Mouse (Mus musculus) testis, adult 2 months (tissue): Measurements from ENCODE around the gene Camkk2. TPM values are rescaled to one million over a fixed set of nuclear protein-coding genes. Genes with fewer than 3 reads are reported as not detected.
A peak's percentile ranks its signal among the peaks of the same experiment; 100 is the strongest.

Source experiments
- H3K27ac ChIP-seq: fragments of 200-500 bp; 2 replicates; pipeline ENCODE4 v1.5.1; 2012; ENCODE audit warnings: low read depth, low read length; ENCODE audit not compliant: control insufficient read depth, insufficient read depth
- H3K27me3 ChIP-seq: fragments of 200-500 bp; 2 replicates; pipeline ENCODE4 v1.6.1; 2012; ENCODE audit warnings: mild to moderate bottlenecking, low read length, moderate library complexity; ENCODE audit not compliant: control insufficient read depth, insufficient read depth
- H3K36me3 ChIP-seq: fragments of 200-500 bp; 2 replicates; pipeline ENCODE4 v1.6.1; 2012; ENCODE audit warnings: mild to moderate bottlenecking, low read length; ENCODE audit not compliant: control insufficient read depth, insufficient read depth
- H3K4me1 ChIP-seq: fragments of 200-500 bp; 2 replicates; pipeline ENCODE4 v1.6.1; 2012; ENCODE audit warnings: low read length; ENCODE audit not compliant: control insufficient read depth, insufficient read depth
- H3K4me3 ChIP-seq: fragments of 200-500 bp; 2 replicates; pipeline ENCODE4 v1.5.1; 2012; ENCODE audit warnings: low read depth, mild to moderate bottlenecking, low read length, moderate library complexity, mixed read lengths; ENCODE audit not compliant: control insufficient read depth
- CTCF ChIP-seq: fragments of 200-500 bp; IDR thresholded peaks from 2 replicates; pipeline ENCODE4 v1.5.1; 2012; ENCODE audit warnings: low read depth, mild to moderate bottlenecking, inconsistent platforms, low read length, moderate library complexity; ENCODE audit not compliant: control insufficient read depth, insufficient read depth, insufficient replicate concordance
- POLR2A ChIP-seq: fragments of 200-500 bp; IDR thresholded peaks from 2 replicates; pipeline ENCODE4 v1.6.1; 2012; ENCODE audit warnings: low read depth, mild to moderate bottlenecking, inconsistent platforms, low read length, moderate library complexity; ENCODE audit not compliant: control insufficient read depth
- polyA plus RNA-seq: library from polyadenylated mRNA; depleted of rRNA; stranded (reverse); fragments of >200 nt; gene quantifications from 2 replicates; pipeline ENCODE4 v1.2.3, GENCODE M21; 2012

Gene Camkk2
- polyA plus RNA-seq, 1 experiment, result 22.3 TPM

DNA sequence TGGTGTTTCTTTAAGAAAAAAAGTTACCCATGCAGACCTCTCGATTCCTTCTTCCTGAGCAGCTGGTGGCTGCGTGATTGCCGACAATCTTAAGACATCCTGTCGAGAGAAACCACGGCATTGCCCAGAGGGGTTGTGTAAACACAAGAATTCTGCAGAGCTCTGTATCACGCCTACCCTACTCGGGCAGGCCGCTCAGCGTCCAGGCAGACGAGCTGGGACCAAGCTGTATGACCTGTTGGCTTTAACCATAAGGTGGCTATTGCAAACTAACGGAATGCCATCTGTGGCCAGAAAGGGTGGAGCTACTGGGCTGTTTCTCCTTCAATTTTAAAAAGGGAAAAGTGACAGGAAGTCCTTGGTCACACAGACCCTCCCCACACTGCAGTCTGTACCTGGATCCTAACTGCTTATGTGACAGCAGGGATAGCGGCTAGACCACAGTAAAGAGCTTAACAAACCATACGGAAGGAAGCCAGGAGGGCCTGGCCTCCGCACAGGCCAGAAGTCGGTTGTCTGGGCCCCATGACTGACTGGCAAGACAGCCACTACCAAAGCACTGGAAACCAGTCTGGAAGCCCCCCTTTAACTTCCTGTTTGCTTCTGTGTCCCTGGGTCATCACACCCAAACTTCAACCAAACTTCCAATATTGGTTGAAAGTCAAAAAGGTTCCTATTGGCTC, 47.1 kb downstream of the Camkk2 start:
- TF ChIP-seq CTCF, result no peak
- TF ChIP-seq POLR2A, result no peak
- Histone ChIP-seq H3K36me3 (no peaks in the 10 kb centered on the region), H3K4me3 (no peak overlapping the region), H3K27ac (no peak overlapping the region), H3K4me1 (peaks cover 3% of the 10 kb centered on the region; the same call in 1 of the 2 replicates), H3K27me3 (no peaks in the 10 kb centered on the region)

DNA sequence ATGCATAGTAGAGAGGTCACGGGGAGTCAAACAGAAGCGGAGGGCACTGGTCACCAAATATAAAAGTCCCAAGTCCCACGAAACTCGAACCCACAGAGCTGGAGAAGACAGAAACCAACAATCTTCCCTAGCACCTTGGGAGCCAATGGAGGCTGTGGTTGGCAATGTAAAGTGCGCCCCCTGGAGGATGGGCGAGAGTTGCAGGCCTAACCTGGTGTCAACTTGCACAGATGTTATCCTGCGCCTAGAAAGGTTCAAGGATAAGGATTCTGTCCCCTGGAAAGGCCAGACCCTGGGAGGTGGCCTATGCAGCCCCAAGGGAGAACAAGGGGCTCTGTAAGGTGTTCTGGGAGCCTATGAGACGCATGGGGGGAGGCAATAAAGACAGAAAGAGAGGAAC, 47.9 kb downstream of the Camkk2 start:
- no peak overlapping the region for H3K27ac ChIP-seq
- no peaks in the 10 kb centered on the region for H3K36me3 ChIP-seq
- H3K4me1 ChIP-seq, result peaks cover 3% of the 10 kb centered on the region
- no peak overlapping the region for H3K4me3 ChIP-seq
- TF ChIP-seq POLR2A (no peak), CTCF (peak; percentile 90)
- no peaks in the 10 kb centered on the region for H3K27me3 ChIP-seq

DNA sequence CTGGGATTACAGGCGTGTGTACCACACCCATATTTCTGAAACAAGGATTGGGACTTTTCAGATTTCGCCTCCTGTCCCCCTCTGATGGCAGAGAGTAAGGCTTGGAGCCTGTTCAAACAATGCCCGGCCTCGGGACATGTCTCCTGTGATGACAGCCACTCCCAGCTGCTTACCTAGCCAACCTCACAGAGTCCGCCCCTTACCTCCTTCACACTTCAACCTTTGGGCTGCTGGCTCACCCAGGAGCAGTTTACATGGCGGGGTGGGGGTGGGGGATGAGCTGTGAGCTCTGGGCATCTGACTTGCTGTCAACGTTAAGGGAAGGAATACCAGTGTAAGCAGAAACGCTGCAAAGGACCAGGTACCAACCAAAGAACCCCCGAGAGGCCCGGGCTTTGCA, 48.4 kb downstream of the Camkk2 start:
- TF ChIP-seq POLR2A (no peak), CTCF (no peak)
- Histone ChIP-seq H3K4me3 (no peak overlapping the region), H3K27ac (no peak overlapping the region), H3K4me1 (peaks cover 6% of the 10 kb centered on the region), H3K36me3 (no peaks in the 10 kb centered on the region), H3K27me3 (no peaks in the 10 kb centered on the region)

DNA sequence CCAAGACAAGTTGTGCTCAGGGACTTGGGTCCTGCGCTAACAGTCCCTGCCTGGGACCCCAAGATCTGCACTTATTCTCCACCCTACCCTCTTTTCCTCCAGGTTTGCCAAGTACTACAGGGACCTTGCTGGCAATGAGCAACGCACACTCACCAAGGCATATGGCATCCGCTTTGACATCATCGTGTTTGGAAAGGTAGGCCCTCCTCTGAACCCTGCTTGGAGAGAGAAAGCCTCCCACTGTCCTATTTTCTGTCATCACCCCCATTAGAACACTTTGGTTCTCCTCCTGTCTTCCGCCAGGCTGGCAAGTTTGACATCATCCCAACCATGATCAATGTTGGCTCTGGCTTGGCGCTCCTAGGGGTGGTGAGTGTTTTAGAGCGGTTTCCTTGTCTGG, 52.1 kb downstream of the Camkk2 start:
- Histone ChIP-seq H3K4me1 (peaks cover 7% of the 10 kb centered on the region), H3K27ac (no peak overlapping the region), H3K27me3 (no peaks in the 10 kb centered on the region), H3K36me3 (no peaks in the 10 kb centered on the region), H3K4me3 (no peak overlapping the region)
- no peak for TF ChIP-seq POLR2A
- TF ChIP-seq CTCF, result no peak

DNA sequence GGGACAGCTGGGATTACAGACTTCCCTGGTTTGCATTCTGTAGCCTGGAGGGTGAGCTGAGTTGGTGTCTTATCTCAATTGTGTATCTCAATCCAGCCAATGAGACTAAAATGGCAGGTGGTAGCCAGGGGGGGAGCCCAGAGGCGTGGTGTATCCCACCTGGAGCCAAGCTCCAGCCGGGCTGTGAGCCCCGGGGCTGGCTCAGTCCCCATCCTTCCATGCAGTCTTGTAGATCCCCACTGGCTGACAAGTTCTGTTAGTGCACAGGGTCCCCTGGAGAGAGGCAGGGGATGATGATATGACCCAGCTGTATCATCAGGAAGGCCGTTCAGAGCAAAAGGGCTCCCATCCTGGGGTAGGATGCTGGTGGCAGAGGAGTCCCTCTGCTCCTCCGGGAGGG, 52.6 kb downstream of the Camkk2 start:
- H3K36me3 ChIP-seq, result no peaks in the 10 kb centered on the region
- no peaks in the 10 kb centered on the region for H3K27me3 ChIP-seq
- peaks cover 7% of the 10 kb centered on the region for H3K4me1 ChIP-seq
- no peak overlapping the region for H3K4me3 ChIP-seq
- no peak overlapping the region for H3K27ac ChIP-seq
- TF ChIP-seq CTCF (no peak), POLR2A (no peak)

DNA sequence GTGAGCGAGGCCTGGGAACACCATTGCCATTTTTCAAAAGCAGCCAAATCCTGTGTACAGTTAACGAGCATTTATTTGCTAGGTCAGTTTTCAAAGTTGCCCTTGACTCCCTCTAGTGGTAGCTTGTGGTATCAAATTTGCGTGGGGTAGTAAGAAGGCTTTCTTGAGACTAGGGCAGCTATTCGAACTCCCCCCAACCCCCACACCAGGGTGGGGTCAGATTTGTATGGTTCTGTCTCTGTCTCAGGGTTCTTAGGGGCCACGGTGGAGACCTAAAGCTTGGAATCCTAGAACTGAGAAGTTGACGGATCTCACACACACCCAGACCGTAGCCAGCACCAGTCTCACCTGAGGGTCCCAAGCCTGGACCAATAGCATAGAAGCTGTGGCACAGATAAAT, 53.1 kb downstream of the Camkk2 start:
- H3K4me3 ChIP-seq, result no peak overlapping the region
- peaks cover 7% of the 10 kb centered on the region for H3K4me1 ChIP-seq
- no peak overlapping the region for H3K27ac ChIP-seq
- peak; percentile 33; the same call in 1 of the 2 replicates for TF ChIP-seq CTCF
- no peak for TF ChIP-seq POLR2A
- H3K27me3 ChIP-seq, result no peaks in the 10 kb centered on the region
- no peaks in the 10 kb centered on the region for H3K36me3 ChIP-seq

DNA sequence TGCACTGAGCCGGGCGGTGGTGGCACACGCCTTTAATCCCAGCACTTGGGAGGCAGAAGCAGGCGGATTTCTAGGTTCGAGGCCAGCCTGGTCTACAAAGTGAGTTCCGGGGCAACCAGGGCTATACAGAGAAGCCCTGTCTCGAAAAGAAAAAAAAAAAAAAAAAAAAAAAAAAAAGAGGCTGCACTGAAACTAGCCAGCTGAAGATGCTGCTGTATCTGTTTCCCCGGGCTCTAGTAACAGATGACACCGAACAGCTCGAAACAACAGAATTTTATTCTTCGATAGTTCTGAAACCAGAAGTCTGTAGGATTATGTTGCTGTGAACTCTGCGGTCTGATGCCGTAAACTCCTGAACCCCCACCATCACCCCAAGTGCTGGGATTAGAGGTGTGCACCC, 53.8 kb downstream of the Camkk2 start:
- Histone ChIP-seq H3K36me3 (no peaks in the 10 kb centered on the region), H3K4me1 (peaks cover 7% of the 10 kb centered on the region), H3K4me3 (no peak overlapping the region), H3K27me3 (no peaks in the 10 kb centered on the region), H3K27ac (no peak overlapping the region)
- TF ChIP-seq POLR2A (no peak), CTCF (no peak)

DNA sequence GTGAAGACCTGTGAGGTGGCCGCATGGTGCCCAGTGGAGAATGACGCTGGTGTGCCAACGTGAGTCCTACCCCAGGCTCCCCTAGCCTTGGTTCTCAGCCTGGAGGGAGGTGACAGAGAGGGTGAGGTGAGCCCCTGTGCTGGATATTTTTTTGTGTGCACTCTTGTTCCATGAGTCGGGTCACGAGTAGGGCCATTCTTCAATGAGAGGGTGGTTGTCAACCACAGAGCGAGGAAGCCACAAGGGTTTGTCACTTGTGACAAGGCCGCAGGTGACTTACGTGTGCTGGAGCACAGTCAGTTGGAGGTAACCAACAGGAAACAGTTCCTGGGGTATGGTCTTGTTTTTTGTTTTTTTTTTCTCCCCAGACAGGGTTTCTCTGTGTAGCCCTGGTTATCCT, 60.0 kb downstream of the Camkk2 start:
- TF ChIP-seq CTCF (no peak), POLR2A (no peak)

More for the DNA sequence above, 60.0 kb downstream of the Camkk2 start:
- Histone ChIP-seq H3K27me3 (no peaks in the 10 kb centered on the region), H3K4me3 (no peak overlapping the region), H3K36me3 (no peaks in the 10 kb centered on the region), H3K4me1 (no peaks in the 10 kb centered on the region; the same call in 1 of the 2 replicates), H3K27ac (no peak overlapping the region)
